ENCODE assay signal across 8 mouse cellular contexts in the genomic region with DNA sequence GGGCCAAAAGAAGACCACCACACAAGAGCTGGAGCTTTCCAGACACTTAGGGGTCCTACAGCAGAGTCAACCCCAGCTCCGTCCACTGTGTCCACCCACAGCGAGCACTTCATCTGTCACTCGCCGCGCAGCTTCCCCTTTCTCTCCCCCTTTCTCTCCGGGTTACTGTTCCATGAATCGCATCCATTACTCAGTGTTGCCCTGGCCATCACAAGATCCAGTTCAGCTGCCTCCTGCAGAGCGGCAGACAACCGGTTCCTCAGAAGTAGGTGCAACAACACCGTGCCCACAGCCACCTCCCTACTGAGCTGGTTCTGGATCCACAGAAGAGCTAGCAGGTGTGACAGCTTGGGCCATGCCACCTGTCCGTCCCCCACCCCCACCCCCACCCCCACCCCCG.
DNase-seq lines count a peak whose midpoint lies in the region; ATAC-seq and TF ChIP-seq lines count a peak whose summit lies in the region.

No protein-coding gene starts in this region.

- DNase-seq in liver, embryonic 11.5 days (ENCODE audit: low spot score) = no peak
- DNase-seq in liver, postnatal 0 days = no peak
- DNase-seq in cerebellum, postnatal 36 days = peak; percentile 77 to 81
- no peak for DNase-seq in hindbrain, postnatal 0 days (ENCODE audit: low spot score)
- DNase-seq in urinary bladder, adult 2 months (ENCODE audit: low spot score) = no peak
- DNase-seq in B cell, adult 2 months = no peak
- no peak for DNase-seq in thymus, postnatal 14 days

- no peaks in the 10 kb centered on the region for H3K36me3 ChIP-seq in liver, embryonic 11.5 days (ENCODE audit: control insufficient read depth, insufficient read depth, low read length)
- no peaks in the 10 kb centered on the region for H3K36me3 ChIP-seq in liver, postnatal 0 days (replicated peaks; ENCODE audit: insufficient read depth, low read length)
- no peaks in the 10 kb centered on the region for H3K36me3 ChIP-seq in hindbrain, postnatal 0 days (ENCODE audit: insufficient read depth, low read length)
- 0 out of 2 replicates have a peak, but pooled peaks cover 5% of the 10 kb centered on the region for H3K36me3 ChIP-seq in neural tube, embryonic 12.5 days

- H3K4me2 ChIP-seq in liver, embryonic 11.5 days = peak overlapping the region; percentile 5; the same call in 1 of the 2 replicates
- H3K4me2 ChIP-seq in liver, postnatal 0 days (ENCODE audit: low read depth, low read length) = no peak overlapping the region
- H3K4me2 ChIP-seq in hindbrain, postnatal 0 days (ENCODE audit: low read depth, low read length) = peak overlapping the region; percentile 25; the same call in 1 of the 2 replicates
- peak overlapping the region; percentile 14; the same call in 1 of the 2 replicates for H3K4me2 ChIP-seq in neural tube, embryonic 12.5 days (replicated peaks)

- H3K27ac ChIP-seq in liver, embryonic 11.5 days (ENCODE audit: low read depth, low read length) = no peak overlapping the region
- H3K27ac ChIP-seq in liver, postnatal 0 days (ENCODE audit: low read depth) = no peak overlapping the region
- no peak overlapping the region for H3K27ac ChIP-seq in hindbrain, postnatal 0 days
- no peak overlapping the region for H3K27ac ChIP-seq in neural tube, embryonic 12.5 days

- no peak overlapping the region for H3K4me3 ChIP-seq in liver, embryonic 11.5 days (ENCODE audit: low read depth, low read length)
- H3K4me3 ChIP-seq in liver, postnatal 0 days (ENCODE audit: low read depth, low read length) = no peak overlapping the region
- H3K4me3 ChIP-seq in hindbrain, postnatal 0 days (ENCODE audit: low read length) = no peak overlapping the region
- no peak overlapping the region for H3K4me3 ChIP-seq in neural tube, embryonic 12.5 days

- H3K9me3 ChIP-seq in liver, embryonic 11.5 days (ENCODE audit: control insufficient read depth, low read length) = no peaks in the 10 kb centered on the region
- H3K9me3 ChIP-seq in liver, postnatal 0 days (ENCODE audit: low read length) = no peaks in the 10 kb centered on the region
- no peaks in the 10 kb centered on the region for H3K9me3 ChIP-seq in hindbrain, postnatal 0 days (ENCODE audit: low read length)
- H3K9me3 ChIP-seq in neural tube, embryonic 12.5 days = no peaks in the 10 kb centered on the region

- 0 out of 2 replicates have a peak, but pooled peaks cover 10% of the 10 kb centered on the region for H3K4me1 ChIP-seq in liver, embryonic 11.5 days (replicated peaks; ENCODE audit: control insufficient read depth, insufficient read depth, low read length)
- H3K4me1 ChIP-seq in liver, postnatal 0 days (ENCODE audit: insufficient read depth) = peaks cover 7% of the 10 kb centered on the region; the same call in 1 of the 2 replicates
- H3K4me1 ChIP-seq in hindbrain, postnatal 0 days (ENCODE audit: insufficient read depth, low read length) = peaks cover 3% of the 10 kb centered on the region; the same call in 1 of the 2 replicates
- H3K4me1 ChIP-seq in neural tube, embryonic 12.5 days = peaks cover 21% of the 10 kb centered on the region

- WGBS in liver, embryonic 11.5 days = 21% methylated on average over 12 of the region's 12 CpGs
- 25% methylated on average over 12 of the region's 12 CpGs for WGBS in liver, postnatal 0 days (ENCODE audit: insufficient replicate concordance)
- WGBS in hindbrain, postnatal 0 days = 17% methylated on average over 12 of the region's 12 CpGs
- 44% methylated on average over 12 of the region's 12 CpGs for WGBS in neural tube, embryonic 12.5 days

- H3K27me3 ChIP-seq in liver, embryonic 11.5 days (replicated peaks; ENCODE audit: control insufficient read depth, insufficient read depth, low read length) = peaks cover 22% of the 10 kb centered on the region
- H3K27me3 ChIP-seq in liver, postnatal 0 days (ENCODE audit: insufficient read depth, low read length) = peaks cover 4% of the 10 kb centered on the region; the same call in 1 of the 2 replicates
- no peaks in the 10 kb centered on the region for H3K27me3 ChIP-seq in hindbrain, postnatal 0 days (ENCODE audit: insufficient read depth, low read length)
- no peaks in the 10 kb centered on the region; the same call in 1 of the 2 replicates for H3K27me3 ChIP-seq in neural tube, embryonic 12.5 days (replicated peaks)

- TF ChIP-seq CTCF in liver, postnatal 0 days (IDR thresholded peaks at IDR 0.05; ENCODE audit: low read depth) = no peak
- TF ChIP-seq CTCF in hindbrain, postnatal 0 days (IDR thresholded peaks at IDR 0.05; ENCODE audit: low read depth) = no peak

- no peak for TF ChIP-seq EP300 in liver, postnatal 0 days (IDR thresholded peaks at IDR 0.05; ENCODE audit: low read depth)

- no peak overlapping the region for H3K9ac ChIP-seq in liver, embryonic 11.5 days (ENCODE audit: low read depth, low read length)
- no peak overlapping the region for H3K9ac ChIP-seq in liver, postnatal 0 days (replicated peaks)
- no peak overlapping the region for H3K9ac ChIP-seq in hindbrain, postnatal 0 days (replicated peaks; ENCODE audit: low read length)
- no peak overlapping the region for H3K9ac ChIP-seq in neural tube, embryonic 12.5 days

- ATAC-seq in liver, embryonic 11.5 days (replicated peaks; ENCODE audit: low FRiP score) = no peak
- ATAC-seq in liver, postnatal 0 days = no peak
- no peak; the same call in 1 of the 2 replicates for ATAC-seq in hindbrain, postnatal 0 days
- no peak for ATAC-seq in neural tube, embryonic 12.5 days (ENCODE audit: low FRiP score, low read depth)

Comparison
In these comparisons a context has a peak if more than half of its experiments do, and no peak if none do; other contexts are left out.
1. DNase-seq: peak in cerebellum, postnatal 36 days (2 of 2); none in liver, embryonic 11.5 days (single experiment), liver, postnatal 0 days (single experiment), hindbrain, postnatal 0 days (single experiment), urinary bladder, adult 2 months (single experiment), B cell, adult 2 months (0 of 2) and thymus, postnatal 14 days (single experiment).